Mouse (Mus musculus) cerebellum, adult 11-12 months (tissue): ENCODE results near the gene Psmg1.
"Not testable (repeated sequence)": the region's sequence is repeated elsewhere in the genome, so short reads cannot be mapped to it uniquely, and the experiment has no call there.

ENCODE experiments used
- DNase-seq: peaks from one replicate; pipeline ENCODE4 v3.0.0; 2022

Psmg1 gene

GRCm38 (mm10) chr16:95990462-95991121 lies at the start of gene Psmg1:
Gene Psmg1 (minus strand): TSS chr16:95990960.
- DNase-seq, result peak; percentile 95

DNA sequence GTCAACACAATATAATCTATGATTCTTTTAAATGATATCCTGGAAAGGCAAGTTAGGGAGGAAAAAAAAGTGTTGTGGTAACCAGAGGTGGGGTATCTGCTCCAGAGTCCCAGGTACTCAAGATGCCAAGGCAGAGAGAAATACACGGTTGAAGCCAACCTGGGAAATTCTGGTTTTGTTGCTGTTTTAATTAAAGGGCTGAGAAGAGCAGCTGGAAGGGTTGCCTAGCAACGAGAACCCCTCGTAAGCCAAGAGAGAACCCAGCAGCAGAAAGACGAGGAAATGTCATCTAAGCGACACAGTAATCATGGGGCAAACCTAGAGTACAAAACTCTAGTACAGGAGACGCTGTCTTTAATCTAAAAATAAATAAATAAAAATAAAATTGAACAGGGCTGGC lies 48.8 kb upstream of the Psmg1 start:
- no peak for DNase-seq

DNA sequence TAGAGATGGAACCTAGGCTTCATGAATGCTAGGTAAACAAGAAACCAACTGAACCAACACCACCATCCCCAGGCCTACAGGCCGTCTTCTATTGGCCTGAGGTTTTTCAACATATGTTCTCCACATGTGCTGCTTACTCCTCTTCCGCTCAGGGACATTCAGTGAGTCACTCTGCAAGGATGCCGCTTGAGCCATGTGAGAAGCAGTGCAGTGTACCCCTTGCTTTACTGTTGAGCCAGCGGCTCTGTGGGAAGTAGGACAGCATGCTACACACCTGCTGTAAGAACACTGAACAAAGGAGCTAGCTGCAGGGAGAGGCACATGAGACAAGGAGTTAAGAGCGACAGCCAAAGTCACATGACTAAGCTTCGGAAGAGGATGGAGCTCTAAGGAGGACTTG lies 43.7 kb upstream of the Psmg1 start:
- no peak for DNase-seq

DNA sequence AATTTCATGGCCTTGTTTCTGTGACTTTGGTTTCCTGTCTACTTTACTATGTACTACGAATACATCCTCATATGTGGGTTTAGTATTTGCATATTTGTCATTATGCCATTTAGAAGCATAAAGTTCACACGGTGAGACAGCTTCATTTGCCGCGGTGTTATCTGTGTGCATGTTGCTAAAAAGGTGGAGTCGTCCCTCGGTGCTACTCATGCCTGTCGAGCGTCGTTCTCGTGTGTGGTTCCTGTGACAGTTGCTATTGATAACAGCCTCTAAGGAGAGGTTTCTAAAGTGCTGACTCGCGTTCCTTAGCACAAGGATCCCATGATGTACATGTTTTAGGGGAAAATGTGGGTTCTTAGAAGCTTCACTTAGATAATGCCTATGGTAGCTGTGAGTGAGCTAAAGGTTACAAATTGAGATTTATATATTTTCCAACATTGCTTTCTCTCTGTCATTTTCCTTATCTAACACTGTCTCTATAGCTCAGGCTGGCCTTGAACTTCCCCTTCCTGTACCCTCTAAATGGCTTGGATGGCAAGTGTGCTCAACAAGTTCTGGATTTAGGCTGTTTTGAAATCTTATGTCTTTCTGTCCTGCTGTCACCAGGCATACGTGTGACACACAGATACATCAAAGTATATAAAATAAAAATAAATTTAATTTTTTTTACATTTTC lies 41.7 kb upstream of the Psmg1 start:
- DNase-seq, result no peak

DNA sequence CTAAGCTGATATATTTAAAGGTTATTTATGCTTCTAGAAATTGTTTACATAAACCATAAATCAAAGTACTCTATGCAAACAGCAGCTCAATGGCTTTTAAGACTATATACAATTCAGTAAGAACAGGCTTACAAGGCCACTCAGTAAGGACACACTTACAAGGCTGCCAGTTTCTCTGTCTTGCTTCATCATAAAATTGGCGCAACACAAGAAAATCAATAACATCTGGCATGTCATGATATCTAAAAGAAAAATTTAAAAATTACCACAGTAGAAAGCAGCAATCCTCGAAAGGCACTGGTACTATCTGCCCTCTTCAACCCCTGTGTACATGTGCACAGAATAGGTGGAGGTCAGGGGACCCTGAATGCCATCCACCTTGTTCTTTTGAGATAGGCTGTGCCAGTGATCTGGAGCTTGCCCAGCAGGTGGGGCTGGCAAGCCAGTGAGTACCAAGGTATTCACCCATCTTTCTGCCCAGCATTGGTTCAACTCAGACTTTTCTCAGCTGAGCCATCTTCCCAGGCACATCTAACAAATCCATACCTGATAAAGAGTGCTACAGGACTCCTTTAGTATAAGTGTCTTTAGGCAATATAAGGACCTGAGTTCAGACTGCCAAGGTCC lies 39.8 kb upstream of the Psmg1 start:
- DNase-seq, result no peak

DNA sequence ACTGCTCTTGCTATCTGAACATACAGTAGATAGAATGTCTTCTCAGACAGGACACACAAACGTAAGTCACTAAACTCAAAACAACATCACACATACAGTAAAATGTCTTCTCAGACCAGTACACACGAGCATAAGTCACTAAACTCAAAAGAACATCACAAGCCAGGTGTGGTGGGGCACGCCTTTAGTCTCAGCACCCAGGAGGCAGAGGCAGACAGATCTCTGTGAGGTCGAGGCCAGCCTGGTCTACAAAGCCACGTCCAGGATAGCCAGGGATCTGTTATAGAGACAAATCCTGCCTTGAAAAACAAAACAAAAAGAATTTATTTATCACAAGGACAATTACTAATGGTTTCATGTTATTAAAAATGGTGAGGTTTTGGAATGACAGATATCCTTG lies 35.5 kb upstream of the Psmg1 start:
- no peak for DNase-seq

- no peak for DNase-seq
Measured at GRCm38 (mm10) chr16:96025244-96025643, 34.5 kb upstream of the Psmg1 start.

DNA sequence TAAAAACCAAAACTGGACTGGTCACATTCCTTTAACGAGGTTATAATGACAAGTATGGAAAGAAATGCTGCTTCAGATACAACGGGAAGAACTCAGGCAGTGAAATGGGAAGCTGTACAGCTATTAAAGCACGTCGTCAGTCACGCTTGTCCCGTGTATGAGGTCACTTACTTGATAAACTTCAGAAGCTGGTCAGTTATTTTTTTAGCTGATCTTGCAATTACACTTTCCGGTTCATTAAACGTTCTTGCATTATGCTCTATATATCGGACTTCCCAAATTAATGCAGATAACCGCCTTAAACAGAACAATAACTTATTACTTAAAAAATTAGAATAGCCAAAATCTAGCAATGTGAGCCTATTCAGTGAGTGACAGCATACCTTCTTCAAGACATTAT lies 30.3 kb upstream of the Psmg1 start:
- DNase-seq, result no peak

DNA sequence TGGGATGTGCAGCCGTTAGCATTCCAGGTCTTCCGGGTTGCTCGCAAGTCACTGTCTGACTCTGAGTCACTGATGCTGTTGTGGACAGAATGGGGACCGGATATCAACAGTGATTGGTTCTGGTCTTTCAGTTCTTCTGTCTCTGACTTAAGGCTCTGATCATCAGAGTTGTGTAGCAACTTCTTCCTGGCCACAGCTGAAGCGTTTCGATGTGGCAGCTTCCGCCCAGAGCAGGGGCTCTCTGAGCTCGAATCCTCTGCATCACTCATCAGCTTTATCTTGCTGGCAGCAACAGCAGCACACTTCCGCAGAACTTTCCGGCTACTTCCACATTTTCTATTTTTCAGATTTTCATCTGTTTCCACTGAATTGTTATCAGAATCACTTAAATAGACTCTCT lies 18.4 kb upstream of the Psmg1 start:
- DNase-seq, result not testable (repeated sequence)

DNA sequence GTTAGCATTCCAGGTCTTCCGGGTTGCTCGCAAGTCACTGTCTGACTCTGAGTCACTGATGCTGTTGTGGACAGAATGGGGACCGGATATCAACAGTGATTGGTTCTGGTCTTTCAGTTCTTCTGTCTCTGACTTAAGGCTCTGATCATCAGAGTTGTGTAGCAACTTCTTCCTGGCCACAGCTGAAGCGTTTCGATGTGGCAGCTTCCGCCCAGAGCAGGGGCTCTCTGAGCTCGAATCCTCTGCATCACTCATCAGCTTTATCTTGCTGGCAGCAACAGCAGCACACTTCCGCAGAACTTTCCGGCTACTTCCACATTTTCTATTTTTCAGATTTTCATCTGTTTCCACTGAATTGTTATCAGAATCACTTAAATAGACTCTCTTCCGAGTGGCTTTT lies 13.5 kb upstream of the Psmg1 start:
- DNase-seq, result not testable (repeated sequence)

DNA sequence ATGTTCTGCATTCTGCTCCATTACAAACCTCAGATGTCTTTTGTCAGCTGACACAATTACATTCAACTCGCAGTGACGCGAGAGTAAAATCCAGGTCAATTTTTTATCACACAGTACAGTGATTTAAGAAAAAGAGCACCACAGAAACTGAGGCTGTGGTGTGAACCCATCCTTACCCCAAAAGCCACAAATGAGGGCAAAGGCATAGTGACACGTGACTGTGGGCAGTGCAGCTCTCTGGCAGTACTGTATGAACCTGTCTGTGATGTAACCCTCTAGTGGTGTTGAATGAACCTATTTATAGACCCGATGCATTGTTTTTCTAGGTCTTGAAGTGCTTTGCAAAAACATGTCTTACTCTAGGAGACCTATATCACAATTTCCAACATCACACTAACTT lies 8.5 kb upstream of the Psmg1 start:
- DNase-seq, result no peak

- no peak for DNase-seq
Measured at GRCm38 (mm10) chr16:95996156-95996555, 5.4 kb upstream of the Psmg1 start.

- not testable (repeated sequence) for DNase-seq
Measured at GRCm38 (mm10) chr16:95994576-95994975, 3.8 kb upstream of the Psmg1 start.

DNA sequence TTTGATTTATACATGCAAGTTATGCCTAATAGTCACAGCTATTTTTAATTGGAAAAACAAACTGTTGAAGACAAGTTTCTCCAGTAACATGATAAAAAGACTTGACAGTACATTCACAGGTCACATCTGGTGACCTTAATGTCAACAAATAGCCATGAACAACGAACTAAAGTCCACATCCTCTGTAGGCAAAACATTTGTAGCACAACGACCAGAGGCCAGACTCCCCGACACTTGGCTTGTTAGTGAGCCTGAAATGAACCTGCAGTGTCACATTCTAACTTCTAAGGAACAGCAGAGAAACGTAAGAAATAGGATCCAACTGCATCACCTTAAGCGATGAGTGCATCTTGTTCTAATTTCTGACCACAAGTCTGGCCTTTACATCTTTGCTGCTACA lies 1.8 kb upstream of the Psmg1 start:
- DNase-seq, result no peak

- DNase-seq, result no peak
Measured at GRCm38 (mm10) chr16:95991122-95991900, 551 bp upstream of the Psmg1 start.

DNA sequence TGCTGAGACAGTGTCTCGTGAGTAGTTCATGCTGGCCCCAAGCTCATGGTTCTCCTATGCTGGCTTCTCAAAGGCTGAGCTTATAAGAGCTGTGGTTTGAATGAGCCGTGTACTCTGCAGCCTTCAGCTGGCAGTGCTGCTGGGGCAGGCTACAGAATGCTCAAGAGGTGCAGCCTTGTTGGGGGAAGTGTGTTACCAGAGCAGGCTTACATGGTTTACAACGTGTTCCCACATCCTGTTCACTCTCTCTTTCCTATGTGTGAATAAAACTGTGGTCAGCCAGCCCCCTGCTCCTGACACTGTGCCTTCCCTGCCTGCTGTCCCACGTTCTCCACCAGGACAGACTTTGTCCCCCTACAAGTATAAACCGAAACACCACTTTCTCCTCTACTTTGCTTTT lies 5.8 kb downstream of the Psmg1 start:
- no peak for DNase-seq

DNA sequence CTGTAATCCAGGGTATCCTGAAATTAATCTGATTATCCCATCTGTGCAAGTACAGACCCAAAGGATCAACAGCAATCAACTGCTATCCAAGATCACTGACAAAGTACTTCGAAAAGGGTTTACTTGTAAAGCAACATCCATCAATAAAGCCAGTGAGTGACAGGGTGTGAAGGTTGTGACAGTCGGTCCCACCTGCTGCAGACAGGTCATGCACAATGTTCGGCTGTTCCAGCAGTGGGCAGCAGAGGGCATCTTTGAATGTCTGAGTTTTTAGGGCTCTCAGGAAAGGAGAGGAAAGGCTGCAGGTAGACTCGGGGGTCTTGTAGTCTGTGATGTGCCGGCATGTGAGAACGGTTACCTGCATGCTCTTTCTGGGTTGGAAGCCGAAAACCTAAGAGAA lies 7.2 kb downstream of the Psmg1 start:
- DNase-seq, result no peak

GRCm38 (mm10) chr16:95970841-95971240 lies 19.9 kb downstream of the Psmg1 start:
- DNase-seq, result no peak

DNA sequence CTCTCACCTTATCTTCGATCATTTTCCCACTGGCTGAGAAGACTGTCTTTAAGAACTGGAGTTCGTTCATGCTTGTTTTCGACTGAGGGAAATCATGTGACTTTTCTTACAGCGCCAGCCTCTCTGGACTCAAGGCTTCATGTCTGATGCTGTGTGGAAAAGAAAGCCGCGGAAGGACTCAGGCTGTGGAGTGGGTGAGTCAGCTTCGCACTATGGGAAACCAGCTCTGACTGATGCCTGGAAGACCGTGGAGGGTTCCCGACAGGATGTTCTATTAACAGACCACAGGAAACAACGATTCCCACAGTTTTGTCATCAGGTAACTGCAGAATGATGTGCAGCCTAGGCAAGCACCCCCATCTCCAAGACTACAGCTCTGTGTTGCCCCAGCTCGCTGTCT lies 23.3 kb downstream of the Psmg1 start:
- no peak for DNase-seq

- no peak for DNase-seq
Measured at GRCm38 (mm10) chr16:95964427-95965023, 26.2 kb downstream of the Psmg1 start.

- not testable (repeated sequence) for DNase-seq
Measured at GRCm38 (mm10) chr16:95961484-95961883, 29.3 kb downstream of the Psmg1 start.

GRCm38 (mm10) chr16:95960689-95961088 lies 30.1 kb downstream of the Psmg1 start:
- DNase-seq, result not testable (repeated sequence)

DNA sequence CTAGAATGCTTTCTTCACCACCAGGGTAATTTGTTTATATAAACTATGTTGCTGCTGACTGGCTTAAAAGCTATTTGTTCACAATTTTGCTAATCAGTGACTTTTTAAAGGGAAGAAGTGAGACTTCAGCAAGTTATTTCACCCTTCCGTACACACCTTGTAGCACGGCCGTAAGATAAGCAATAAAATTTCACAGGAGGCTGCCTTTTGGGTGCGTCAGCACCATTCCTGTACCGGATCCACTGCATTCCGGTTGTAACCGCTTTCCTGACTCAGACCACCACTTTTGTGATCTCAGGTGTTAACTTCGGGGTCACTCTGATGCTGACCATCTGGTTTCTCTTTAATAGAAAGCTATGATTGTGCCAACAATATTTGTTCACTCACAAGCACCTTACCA lies 32.7 kb downstream of the Psmg1 start:
- no peak for DNase-seq
